Mouse (Mus musculus): Measurements from ENCODE around the gene Ddx3y. TPM values are rescaled to one million over a fixed set of nuclear protein-coding genes. Genes with fewer than 3 reads are reported as not detected.
A peak's percentile ranks its signal among the peaks of the same experiment; 100 is the strongest.

Ddx3y gene
- 28.7 and 29.3 TPM in 2 replicates for polyA plus RNA-seq (2016; fragmentation: Nextera tagmentation; extraction: Ambion mirVana)

DNA sequence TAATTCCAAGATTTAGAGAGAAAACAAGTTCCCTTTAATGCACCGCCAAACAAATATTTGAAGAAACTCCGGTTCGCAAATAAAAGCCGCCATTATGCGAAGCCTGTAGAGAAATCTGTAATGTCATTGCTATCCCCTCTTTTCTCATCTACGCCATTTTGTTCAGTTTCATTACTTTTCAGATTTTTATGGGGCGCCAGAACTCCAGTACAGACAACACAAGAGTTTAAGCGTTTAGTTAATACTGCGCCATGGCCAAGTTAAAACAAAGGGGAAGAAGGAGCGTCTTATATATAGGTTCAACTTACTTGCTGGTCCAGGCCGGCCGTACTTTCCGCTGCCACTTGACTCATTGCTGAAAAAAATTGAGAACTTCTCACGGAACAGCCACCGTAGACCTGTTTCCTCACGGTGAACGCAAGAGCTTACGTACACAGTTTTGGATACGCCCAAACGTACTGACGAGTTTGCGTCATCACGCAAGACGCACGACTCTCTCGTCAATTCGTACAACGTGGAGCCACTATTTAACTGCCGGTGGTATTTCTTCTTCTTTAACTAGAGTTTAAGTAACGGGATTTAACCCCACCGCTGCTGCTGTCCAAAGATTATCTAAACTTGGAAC is at the start of gene Ddx3y:
Gene Ddx3y (minus strand): TSS at position 459 of the 625 bp plus-strand sequence.
- Histone ChIP-seq H3K4me1 (replicated peaks) (no peaks in the 10 kb centered on the region), H3K4me3 (replicated peaks) (peak within 1 kb of the TSS; percentile 38), H3K27me3 (no peaks in the 10 kb centered on the region), H3K36me3 (no peaks in the 10 kb centered on the region), H3K9me3 (no peaks in the 10 kb centered on the region), H3K9ac (replicated peaks) (peak within 1 kb of the TSS; percentile 37; the same call in 1 of the 2 replicates), H3K27ac (peak within 1 kb of the TSS; percentile 83), H3K4me2 (peak within 1 kb of the TSS; percentile 10; the same call in 1 of the 2 replicates)
- WGBS: under 1% methylated on average over 31 of the region's 31 CpGs
- peak; percentile 80; the same call in 1 of the 2 replicates for ATAC-seq (ENCODE audit: insufficient number of reproducible peaks, insufficient read depth, low FRiP score, low TSS enrichment, low read depth)

DNA sequence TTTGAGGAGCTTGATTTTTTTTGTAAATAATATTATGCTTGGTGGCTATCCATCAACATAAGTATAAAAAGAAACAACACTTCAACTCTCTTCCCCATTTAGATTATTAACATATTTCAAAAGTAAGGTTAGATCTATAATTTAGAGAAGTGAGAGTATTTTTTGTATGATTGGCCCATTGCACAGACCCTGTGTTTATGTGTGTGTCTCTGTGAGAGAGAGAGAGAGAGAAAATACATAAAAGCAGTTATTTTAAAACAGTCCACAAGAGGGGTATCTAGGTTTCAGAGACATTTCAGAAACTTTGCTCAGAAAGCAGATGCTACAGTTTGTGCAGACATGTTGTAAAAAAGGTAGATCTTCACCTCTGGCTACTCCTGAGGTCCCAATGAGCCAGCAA is 7.3 kb upstream of the Ddx3y start:
- H3K27ac ChIP-seq: no peak overlapping the region

DNA sequence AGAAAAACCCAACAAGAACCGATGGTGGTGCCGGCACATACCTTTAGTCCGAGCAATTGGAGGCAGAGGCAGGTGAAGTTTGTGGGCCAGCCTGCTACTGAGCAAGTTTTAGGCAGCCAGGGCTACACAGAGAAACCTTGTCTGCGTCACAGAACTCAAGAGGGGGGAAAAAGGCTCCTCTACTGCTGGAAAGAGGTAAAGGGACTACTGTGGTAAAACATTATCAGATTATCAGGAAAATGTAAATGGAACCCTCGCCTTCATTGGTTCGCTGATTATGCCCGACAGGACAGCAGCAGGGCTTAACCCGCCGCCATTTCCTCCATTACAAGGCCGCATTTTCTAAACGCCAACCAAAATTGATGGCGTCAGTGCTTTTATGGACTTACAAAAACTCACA is 694 bp downstream of the Ddx3y start:
- Histone ChIP-seq H3K36me3 (no peaks in the 10 kb centered on the region), H3K9ac (replicated peaks) (peak overlapping the region; percentile 37; the same call in 1 of the 2 replicates), H3K4me2 (peak overlapping the region; percentile 10; the same call in 1 of the 2 replicates), H3K27ac (peak overlapping the region; percentile 83), H3K27me3 (no peaks in the 10 kb centered on the region), H3K4me1 (replicated peaks) (no peaks in the 10 kb centered on the region), H3K9me3 (no peaks in the 10 kb centered on the region), H3K4me3 (replicated peaks) (peak overlapping the region; percentile 38)
- no peak for ATAC-seq (ENCODE audit: insufficient number of reproducible peaks, insufficient read depth, low FRiP score, low TSS enrichment, low read depth)
- 2% methylated on average over 12 of the region's 12 CpGs for WGBS

More for the DNA sequence above, 7.3 kb upstream of the Ddx3y start:
- no peak for ATAC-seq (ENCODE audit: insufficient number of reproducible peaks, insufficient read depth, low FRiP score, low TSS enrichment, low read depth)
- no peak overlapping the region for H3K4me3 ChIP-seq (replicated peaks)
- H3K27me3 ChIP-seq: no peaks in the 10 kb centered on the region
- H3K9me3 ChIP-seq: no peaks in the 10 kb centered on the region
- H3K4me2 ChIP-seq: no peak overlapping the region
- H3K36me3 ChIP-seq: no peaks in the 10 kb centered on the region
- no peaks in the 10 kb centered on the region for H3K4me1 ChIP-seq (replicated peaks)
- no peak overlapping the region for H3K9ac ChIP-seq (replicated peaks)

DNA sequence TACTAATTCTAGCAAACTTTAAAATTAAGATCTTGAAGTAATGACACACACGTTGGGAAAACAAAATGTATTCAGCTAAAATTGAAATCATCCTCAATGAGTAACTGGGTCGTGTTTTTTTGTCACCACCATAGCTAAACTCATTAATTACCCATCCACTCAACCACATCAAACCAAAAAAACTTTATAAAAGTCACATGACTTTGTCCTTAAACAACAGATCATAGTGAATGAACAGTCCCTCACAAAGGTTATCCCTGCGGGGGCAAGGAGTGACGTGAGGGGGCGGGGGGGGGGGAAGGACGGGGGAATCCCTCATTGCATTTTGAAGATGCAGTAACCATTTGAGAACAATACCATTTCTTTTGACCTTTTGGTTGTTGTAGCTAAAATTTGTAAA is 40.3 kb downstream of the Ddx3y start:
- no peak overlapping the region for H3K27ac ChIP-seq
- H3K9ac ChIP-seq (replicated peaks): no peak overlapping the region
- H3K4me1 ChIP-seq (replicated peaks): no peaks in the 10 kb centered on the region
- H3K36me3 ChIP-seq: no peaks in the 10 kb centered on the region
- no peaks in the 10 kb centered on the region for H3K9me3 ChIP-seq
- no peak for ATAC-seq (ENCODE audit: insufficient number of reproducible peaks, insufficient read depth, low FRiP score, low TSS enrichment, low read depth)
- no peaks in the 10 kb centered on the region for H3K27me3 ChIP-seq
- WGBS: 43% methylated on average over 3 of the region's 6 CpGs
- no peak overlapping the region for H3K4me2 ChIP-seq
- H3K4me3 ChIP-seq (replicated peaks): no peak overlapping the region

DNA sequence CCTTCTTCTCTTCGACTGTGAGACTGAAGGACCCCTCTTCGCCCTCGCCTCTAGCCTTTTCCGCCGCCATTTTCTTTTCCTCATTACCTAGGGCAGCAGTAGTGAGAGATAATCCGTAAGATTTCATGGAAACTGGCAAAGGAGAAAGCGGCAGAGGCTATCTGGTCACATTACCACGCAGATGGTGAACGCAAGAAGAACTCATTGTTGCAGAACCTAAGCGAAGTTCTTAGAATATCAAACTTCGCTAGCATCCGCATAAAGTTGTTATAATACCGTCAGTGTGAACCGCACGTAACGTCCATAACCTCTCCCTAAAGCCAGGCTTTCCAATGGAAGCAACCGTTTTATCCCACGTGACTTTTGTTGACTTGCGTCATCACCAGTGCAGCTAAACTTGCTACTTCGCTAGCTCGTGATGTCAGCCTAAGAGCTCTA is 41.0 kb downstream of the Ddx3y start, which contains the start of gene Uty:
Gene Uty (minus strand): TSS at position 334 of the 438 bp plus-strand sequence.
- peak within 1 kb of the TSS; percentile 39 for H3K4me2 ChIP-seq

DNA sequence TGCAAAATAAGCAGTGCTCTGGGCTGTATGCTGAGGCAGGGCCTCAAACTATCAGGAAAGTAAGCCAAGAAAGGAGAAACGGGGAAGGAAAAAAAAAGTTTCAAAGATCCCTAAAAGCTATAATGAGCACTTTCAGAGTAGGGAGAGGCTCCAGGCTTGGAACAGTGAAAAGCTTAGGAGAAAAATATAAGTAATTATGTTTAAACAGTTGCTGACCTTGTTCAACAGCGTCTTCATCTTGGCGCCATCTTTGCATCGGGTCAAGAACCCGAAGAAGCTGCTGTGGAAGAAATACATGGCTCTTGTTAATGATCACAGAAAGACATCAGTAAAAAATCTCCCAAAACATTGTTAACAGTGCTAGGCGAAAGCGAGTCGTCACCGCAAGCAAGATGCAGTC is 41.5 kb downstream of the Ddx3y start:
- H3K27ac ChIP-seq: peak overlapping the region; percentile 62
- no peaks in the 10 kb centered on the region for H3K4me1 ChIP-seq (replicated peaks)
- peak overlapping the region; percentile 40 for H3K4me3 ChIP-seq (replicated peaks)
- ATAC-seq (ENCODE audit: insufficient number of reproducible peaks, insufficient read depth, low FRiP score, low TSS enrichment, low read depth): no peak
- H3K9me3 ChIP-seq: no peaks in the 10 kb centered on the region
- H3K27me3 ChIP-seq: no peaks in the 10 kb centered on the region
- H3K4me2 ChIP-seq: peak overlapping the region; percentile 39
- peak overlapping the region; percentile 52 for H3K9ac ChIP-seq (replicated peaks)
- 0% methylated on average over 7 of the region's 9 CpGs for WGBS
- H3K36me3 ChIP-seq: no peaks in the 10 kb centered on the region

More for the DNA sequence above, 41.0 kb downstream of the Ddx3y start, which contains the start of gene Uty:
- Histone ChIP-seq H3K4me3 (replicated peaks) (peak within 1 kb of the TSS; percentile 40), H3K4me1 (replicated peaks) (no peaks in the 10 kb centered on the region), H3K27ac (peak within 1 kb of the TSS; percentile 62), H3K9ac (replicated peaks) (peak within 1 kb of the TSS; percentile 52), H3K9me3 (no peaks in the 10 kb centered on the region), H3K27me3 (no peaks in the 10 kb centered on the region), H3K36me3 (no peaks in the 10 kb centered on the region)
- ATAC-seq (ENCODE audit: insufficient number of reproducible peaks, insufficient read depth, low FRiP score, low TSS enrichment, low read depth): peak; percentile 75; the same call in 1 of the 2 replicates
- WGBS: 0% methylated on average over 21 of the region's 21 CpGs

DNA sequence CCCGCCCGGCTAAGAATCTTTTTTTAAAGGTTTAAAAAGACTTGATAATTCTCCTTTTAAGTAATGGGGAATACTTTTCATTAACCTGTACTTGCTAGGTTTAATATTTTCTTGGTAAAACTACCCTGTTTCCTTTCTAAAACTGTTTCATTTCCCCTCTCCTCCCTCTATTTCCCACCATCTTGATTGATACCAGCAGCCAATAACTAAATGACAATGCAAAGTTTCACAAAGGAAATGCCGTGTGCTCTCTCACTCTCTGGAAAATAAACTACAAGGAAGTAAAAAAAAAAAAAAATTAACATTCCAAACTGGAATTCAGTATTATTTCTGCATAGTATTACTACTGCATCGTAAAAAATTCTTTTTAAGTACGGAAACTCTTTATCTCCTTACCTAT is 42.0 kb downstream of the Ddx3y start:
- Histone ChIP-seq H3K27ac (no peak overlapping the region), H3K4me3 (replicated peaks) (peak overlapping the region; percentile 40), H3K9me3 (no peaks in the 10 kb centered on the region), H3K4me1 (replicated peaks) (no peaks in the 10 kb centered on the region), H3K4me2 (peak overlapping the region; percentile 39), H3K9ac (replicated peaks) (0 out of 2 replicates have a peak overlapping the region, but pooled peaks have one; percentile 52), H3K27me3 (no peaks in the 10 kb centered on the region), H3K36me3 (no peaks in the 10 kb centered on the region)
- no peak for ATAC-seq (ENCODE audit: insufficient number of reproducible peaks, insufficient read depth, low FRiP score, low TSS enrichment, low read depth)
- WGBS: 64% methylated on average over 5 of the region's 5 CpGs

DNA sequence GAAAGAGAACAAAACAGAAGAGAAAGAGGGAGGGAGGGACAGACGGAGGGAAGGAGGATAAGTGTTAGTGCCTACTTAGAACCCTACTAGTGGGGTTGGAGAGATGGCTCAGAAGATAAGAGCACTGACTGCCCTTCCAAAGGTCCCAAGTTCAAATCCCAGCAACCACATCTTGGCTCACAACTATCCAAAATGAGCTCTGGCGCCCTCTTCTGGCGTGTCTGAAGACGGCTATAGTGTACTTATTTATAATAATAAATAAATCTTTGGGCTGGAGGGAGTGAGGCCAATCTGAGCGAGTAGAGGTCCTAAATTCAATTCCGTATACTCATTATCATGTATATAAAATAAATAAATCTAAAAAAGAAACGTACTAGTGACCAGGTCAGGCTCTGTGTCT is 66.4 kb downstream of the Ddx3y start:
- no peaks in the 10 kb centered on the region for H3K4me1 ChIP-seq (replicated peaks)
- H3K36me3 ChIP-seq: no peaks in the 10 kb centered on the region
- H3K9me3 ChIP-seq: no peaks in the 10 kb centered on the region
- no peak overlapping the region for H3K9ac ChIP-seq (replicated peaks)
- H3K4me3 ChIP-seq (replicated peaks): no peak overlapping the region
- H3K4me2 ChIP-seq: no peak overlapping the region
- ATAC-seq (ENCODE audit: insufficient number of reproducible peaks, insufficient read depth, low FRiP score, low TSS enrichment, low read depth): no peak
- no peak overlapping the region for H3K27ac ChIP-seq
- no peaks in the 10 kb centered on the region for H3K27me3 ChIP-seq
- WGBS: 81% methylated on average over 7 of the region's 7 CpGs

Other genes with a start within 250 kb of the Ddx3y start
- gene Uty, start 40.9 kb downstream of the Ddx3y start, polyA plus RNA-seq (2016; fragmentation: Nextera tagmentation; extraction: Ambion mirVana): 18.8 and 18.9 TPM in 2 replicates
- gene Usp9y, start 173.2 kb upstream of the Ddx3y start, polyA plus RNA-seq (2016; fragmentation: Nextera tagmentation; extraction: Ambion mirVana): not detected in 2 replicates

Measured in limb, embryonic 12.5 days (tissue).